ENCODE assay signal across 12 mouse cellular contexts in genomic region chr17:72903921-72904421, GRCm38 (mm10). TPM values are rescaled to one million over a fixed set of nuclear protein-coding genes. Genes with fewer than 3 reads are reported as not detected.
DNase-seq lines count a peak whose midpoint lies in the region; ATAC-seq and TF ChIP-seq lines count a peak whose summit lies in the region.
"Had no signal": no experiment of that assay in that cellular context is flagged by ENCODE, and none has a peak within 500 bp of the region (broad histone marks: within the 10 kb centered on the region; RNA-seq: fewer than 3 reads in every experiment).

No protein-coding gene starts in this region.

- DNase-seq in heart, adult 18-20 months = peak; percentile 40 to 70
- no peak for DNase-seq in heart, postnatal 25 days (ENCODE audit: low spot score)
- peak; percentile 65 for DNase-seq in A20 (ENCODE audit: low read depth, low spot score)
- peak; percentile 61 for DNase-seq in heart, adult 8-10 months (ENCODE audit: low spot score)
- no peak for DNase-seq in midbrain, embryonic 14.5 days

- H3K4me3 ChIP-seq in intestine, postnatal 0 days (ENCODE audit: low read depth, low read length) = no peak overlapping the region
- H3K4me3 ChIP-seq in midbrain, embryonic 14.5 days (replicated peaks; ENCODE audit: low read depth, low read length) = no peak overlapping the region
- no peak overlapping the region for H3K4me3 ChIP-seq in kidney, embryonic 14.5 days (ENCODE audit: low read length)
- H3K4me3 ChIP-seq: forebrain, embryonic 12.5 days; heart, adult 2 months; kidney, embryonic 15.5 days had no signal

- intact Hi-C loops in heart, postnatal 25 days (cut with DNase I) = no loop called here

- TF ChIP-seq CTCF in intestine, postnatal 0 days (IDR thresholded peaks at IDR 0.05; ENCODE audit: low read depth) = no peak

- peak overlapping the region; percentile 10; the same call in 1 of the 2 replicates for H3K4me2 ChIP-seq in intestine, postnatal 0 days (replicated peaks; ENCODE audit: low read depth)
- no peak overlapping the region for H3K4me2 ChIP-seq in midbrain, embryonic 14.5 days (ENCODE audit: low read length)
- H3K4me2 ChIP-seq in kidney, embryonic 14.5 days (replicated peaks; ENCODE audit: low read depth, low read length) = no peak overlapping the region
- H3K4me2 ChIP-seq: forebrain, embryonic 12.5 days; kidney, embryonic 15.5 days; midbrain, embryonic 11.5 days had no signal

- ATAC-seq in intestine, postnatal 0 days = peak; percentile 81
- no peak for ATAC-seq in frontal cortex, adult (ENCODE audit: low TSS enrichment)
- ATAC-seq in midbrain, embryonic 14.5 days (ENCODE audit: low FRiP score, low TSS enrichment) = no peak
- ATAC-seq in kidney, embryonic 14.5 days (ENCODE audit: low FRiP score, low TSS enrichment) = no peak

- H3K4me1 ChIP-seq in intestine, postnatal 0 days (replicated peaks; ENCODE audit: control insufficient read depth, insufficient read depth, low read length) = no peaks in the 10 kb centered on the region
- no peaks in the 10 kb centered on the region for H3K4me1 ChIP-seq in midbrain, embryonic 14.5 days (ENCODE audit: control insufficient read depth, insufficient read depth, low read length)
- H3K4me1 ChIP-seq in kidney, embryonic 14.5 days (ENCODE audit: control insufficient read depth, insufficient read depth, low read length) = no peaks in the 10 kb centered on the region
- H3K4me1 ChIP-seq: forebrain, embryonic 12.5 days had no signal

- no peaks in the 10 kb centered on the region for H3K27me3 ChIP-seq in intestine, postnatal 0 days (replicated peaks; ENCODE audit: control insufficient read depth, insufficient read depth, low read length)
- no peaks in the 10 kb centered on the region for H3K27me3 ChIP-seq in midbrain, embryonic 14.5 days (ENCODE audit: control insufficient read depth, insufficient read depth, low read length)
- no peaks in the 10 kb centered on the region for H3K27me3 ChIP-seq in kidney, embryonic 14.5 days (ENCODE audit: control insufficient read depth, insufficient read depth, low read length)
- H3K27me3 ChIP-seq: forebrain, embryonic 12.5 days; kidney, embryonic 15.5 days had no signal

- no peak overlapping the region for H3K27ac ChIP-seq in intestine, postnatal 0 days (ENCODE audit: low read depth, low read length)
- H3K27ac ChIP-seq in midbrain, embryonic 14.5 days (replicated peaks; ENCODE audit: low read depth, low read length) = no peak overlapping the region
- no peak overlapping the region for H3K27ac ChIP-seq in kidney, embryonic 14.5 days (ENCODE audit: low read depth, low read length)
- H3K27ac ChIP-seq: forebrain, embryonic 12.5 days; heart, adult 2 months; kidney, embryonic 15.5 days had no signal

- no peaks in the 10 kb centered on the region for H3K36me3 ChIP-seq in intestine, postnatal 0 days (ENCODE audit: control insufficient read depth, insufficient read depth)
- no peaks in the 10 kb centered on the region for H3K36me3 ChIP-seq in midbrain, embryonic 14.5 days (ENCODE audit: control insufficient read depth, insufficient read depth, low read length)
- H3K36me3 ChIP-seq in kidney, embryonic 14.5 days (ENCODE audit: control insufficient read depth, insufficient read depth, low read length) = no peaks in the 10 kb centered on the region
- H3K36me3 ChIP-seq: forebrain, embryonic 12.5 days; kidney, embryonic 15.5 days had no signal

- H3K9ac ChIP-seq in intestine, postnatal 0 days (ENCODE audit: low read depth, low read length) = no peak overlapping the region
- H3K9ac ChIP-seq in midbrain, embryonic 14.5 days (replicated peaks; ENCODE audit: low read length) = no peak overlapping the region
- no peak overlapping the region for H3K9ac ChIP-seq in kidney, embryonic 14.5 days (ENCODE audit: low read depth, low read length)
- H3K9ac ChIP-seq: forebrain, embryonic 12.5 days; kidney, embryonic 15.5 days had no signal

- WGBS in intestine, postnatal 0 days = 26% methylated on average over 9 of the region's 9 CpGs
- WGBS in midbrain, embryonic 14.5 days = 88% methylated on average over 9 of the region's 9 CpGs
- WGBS in kidney, embryonic 14.5 days = 55% methylated on average over 9 of the region's 9 CpGs

- no peaks in the 10 kb centered on the region for H3K9me3 ChIP-seq in intestine, postnatal 0 days (ENCODE audit: control insufficient read depth)
- H3K9me3 ChIP-seq in midbrain, embryonic 14.5 days (ENCODE audit: control insufficient read depth, low read length) = no peaks in the 10 kb centered on the region
- H3K9me3 ChIP-seq in kidney, embryonic 14.5 days (ENCODE audit: control insufficient read depth, low read length) = no peaks in the 10 kb centered on the region
- H3K9me3 ChIP-seq: forebrain, embryonic 12.5 days; kidney, embryonic 15.5 days had no signal

RNA-seq across cellular contexts. Expression of gene Lbh, which starts 14.1 kb away (rescaled TPM):
- 100 to 1,000 TPM; 432 to 483 TPM for total RNA-seq in heart, adult 18-20 months (2021)
- total RNA-seq in heart, postnatal 25 days (2021) = 100 to 1,000 TPM; 390 to 430 TPM
- total RNA-seq in heart, adult 8-10 months (2022) = 100 to 1,000 TPM; 352 to 622 (median 508) TPM
- 11.1 and 11.3 TPM in 2 replicates for polyA plus RNA-seq in intestine, postnatal 0 days (2015; fragmentation: Nextera tagmentation; extraction: Ambion mirVana)
- polyA plus RNA-seq in midbrain, embryonic 14.5 days (2014; fragmentation: Nextera tagmentation; extraction: Ambion mirVana) = 8.9 and 12.3 TPM in 2 replicates
- 10.5 and 14.2 TPM in 2 replicates for polyA plus RNA-seq in kidney, embryonic 14.5 days (2014; fragmentation: Nextera tagmentation; extraction: Ambion mirVana)

Comparison
In these comparisons a context has a peak if more than half of its experiments do, and no peak if none do; other contexts are left out.
1. DNase-seq: peak in heart, adult 18-20 months (2 of 2), A20 (single experiment) and heart, adult 8-10 months (single experiment); none in heart, postnatal 25 days (single experiment) and midbrain, embryonic 14.5 days (single experiment).